Mouse (Mus musculus) gastrocnemius, postnatal 14 days (tissue): ENCODE results near the gene Fam199x. TPM values are rescaled to one million over a fixed set of nuclear protein-coding genes. Genes with fewer than 3 reads are reported as not detected.

Source experiments
- total RNA-seq, 2 experiments: library from RNA; stranded (reverse); gene quantifications; 2 replicates each; pipeline ENCODE4 v1.2.3; 2021

Fam199x gene
- total RNA-seq, 2 experiments from 2014 or later: 3.6 to 3.7 TPM

Other genes with a start within 250 kb of the Fam199x start
- 10 to 100 TPM in 1 of 2 experiments, 1 to 10 TPM in 1; 5.6 to 14.5 TPM for gene Plp1, start 226.9 kb upstream of the Fam199x start, total RNA-seq
- under 1 TPM; 0.13 to 0.16 TPM for gene Rab9b, start 180.8 kb upstream of the Fam199x start, total RNA-seq
- not detected for gene H2bfm, start 122.3 kb upstream of the Fam199x start, total RNA-seq
- 1 to 10 TPM; 7.3 to 9.3 TPM for gene Tmsb15b2, start 74.1 kb upstream of the Fam199x start, total RNA-seq
- under 1 TPM in 1 of 2 experiments, not detected in 1; 0.94 TPM for gene Tmsb15l, start 72.7 kb upstream of the Fam199x start, total RNA-seq
- 1 to 10 TPM; 1.8 to 4.9 TPM for gene Tmsb15b1, start 72.7 kb upstream of the Fam199x start, total RNA-seq
- under 1 TPM in 1 of 2 experiments, not detected in 1; 0.16 TPM for gene Zcchc18, start 56.4 kb upstream of the Fam199x start, total RNA-seq
- gene Slc25a53, start 11.3 kb upstream of the Fam199x start, total RNA-seq: 1 to 10 TPM; 2.9 to 4.2 TPM
- gene Esx1, start 72.5 kb downstream of the Fam199x start, total RNA-seq: not detected